Mouse (Mus musculus): ENCODE results near the gene Crim1. TPM values are rescaled to one million over a fixed set of nuclear protein-coding genes. Genes with fewer than 3 reads are reported as not detected.

The Crim1 gene
- total and polyA plus RNA-seq, 2 experiments from 2014 or later, result 14.1 to 88.9 TPM

GRCm38 (mm10) chr17:78200561-78201220 is 643 bp downstream of the Crim1 start:
- Histone ChIP-seq H3K27ac (ENCODE audit: low read depth, low read length) (peak overlapping the region; percentile 88), H3K4me3 (ENCODE audit: low read depth, low read length) (peak overlapping the region; percentile 79), H3K9ac (peak overlapping the region; percentile 67), H3K9me3 (ENCODE audit: low read length) (no peaks in the 10 kb centered on the region), H3K27me3 (ENCODE audit: insufficient read depth, low read length) (no peaks in the 10 kb centered on the region), H3K36me3 (ENCODE audit: insufficient read depth) (no peaks in the 10 kb centered on the region), H3K4me1 (ENCODE audit: insufficient read depth) (peaks cover 8% of the 10 kb centered on the region; the same call in 1 of the 2 replicates), H3K4me2 (ENCODE audit: low read depth) (peak overlapping the region; percentile 94)
- ATAC-seq (peak; percentile 68), DNase-seq (peak; percentile 59)
- peak; percentile 40; the same call in 1 of the 2 replicates for TF ChIP-seq CTCF (IDR thresholded peaks at IDR 0.05; ENCODE audit: low read depth)
- under 1% methylated on average over 64 of the region's 73 CpGs for WGBS

GRCm38 (mm10) chr17:78201221-78202058 is 1.4 kb downstream of the Crim1 start:
- peak overlapping the region; percentile 67 for H3K9ac ChIP-seq
- peaks cover 8% of the 10 kb centered on the region; the same call in 1 of the 2 replicates for H3K4me1 ChIP-seq (ENCODE audit: insufficient read depth)
- H3K4me3 ChIP-seq (ENCODE audit: low read depth, low read length), result peak overlapping the region; percentile 79
- H3K27me3 ChIP-seq (ENCODE audit: insufficient read depth, low read length), result no peaks in the 10 kb centered on the region
- H3K36me3 ChIP-seq (ENCODE audit: insufficient read depth), result no peaks in the 10 kb centered on the region
- peak; percentile 44 for ATAC-seq
- no peaks in the 10 kb centered on the region for H3K9me3 ChIP-seq (ENCODE audit: low read length)
- peak overlapping the region; percentile 94 for H3K4me2 ChIP-seq (ENCODE audit: low read depth)
- H3K27ac ChIP-seq (ENCODE audit: low read depth, low read length), result peak overlapping the region; percentile 88; the same call in 1 of the 2 replicates
- no peak for TF ChIP-seq CTCF (IDR thresholded peaks at IDR 0.05; ENCODE audit: low read depth)
- WGBS, result under 1% methylated on average over 39 of the region's 39 CpGs
- peak; percentile 45 for DNase-seq

GRCm38 (mm10) chr17:78202221-78202620 is 2.2 kb downstream of the Crim1 start:
- Histone ChIP-seq H3K27ac (ENCODE audit: low read depth, low read length) (no peak overlapping the region), H3K9ac (peak overlapping the region; percentile 67), H3K4me2 (ENCODE audit: low read depth) (peak overlapping the region; percentile 94), H3K36me3 (ENCODE audit: insufficient read depth) (no peaks in the 10 kb centered on the region), H3K4me1 (ENCODE audit: insufficient read depth) (peaks cover 16% of the 10 kb centered on the region; the same call in 1 of the 2 replicates), H3K9me3 (ENCODE audit: low read length) (no peaks in the 10 kb centered on the region), H3K27me3 (ENCODE audit: insufficient read depth, low read length) (no peaks in the 10 kb centered on the region), H3K4me3 (ENCODE audit: low read depth, low read length) (peak overlapping the region; percentile 79)
- 4% methylated on average over 5 of the region's 5 CpGs for WGBS
- no peak; the same call in 1 of the 2 replicates for TF ChIP-seq CTCF (IDR thresholded peaks at IDR 0.05; ENCODE audit: low read depth)
- DNase-seq (no peak), ATAC-seq (no peak)

- peaks cover 17% of the 10 kb centered on the region; the same call in 1 of the 2 replicates for H3K4me1 ChIP-seq (ENCODE audit: insufficient read depth)
- no peak overlapping the region for H3K27ac ChIP-seq (ENCODE audit: low read depth, low read length)
- 31% methylated on average over 3 of the region's 3 CpGs for WGBS
- no peak for ATAC-seq
- DNase-seq, result peak; percentile 61
- peak overlapping the region; percentile 94 for H3K4me2 ChIP-seq (ENCODE audit: low read depth)
- H3K27me3 ChIP-seq (ENCODE audit: insufficient read depth, low read length), result no peaks in the 10 kb centered on the region
- no peaks in the 10 kb centered on the region for H3K36me3 ChIP-seq (ENCODE audit: insufficient read depth)
- H3K9me3 ChIP-seq (ENCODE audit: low read length), result no peaks in the 10 kb centered on the region
- peak overlapping the region; percentile 22; the same call in 1 of the 2 replicates for H3K9ac ChIP-seq
- no peak for TF ChIP-seq CTCF (IDR thresholded peaks at IDR 0.05; ENCODE audit: low read depth)
- peak overlapping the region; percentile 79 for H3K4me3 ChIP-seq (ENCODE audit: low read depth, low read length)
Observed at GRCm38 (mm10) chr17:78202756-78203155, 2.7 kb downstream of the Crim1 start.

GRCm38 (mm10) chr17:78203478-78203877 is 3.4 kb downstream of the Crim1 start:
- no peaks in the 10 kb centered on the region for H3K36me3 ChIP-seq (ENCODE audit: insufficient read depth)
- 0 out of 2 replicates have a peak overlapping the region, but pooled peaks have one; percentile 22 for H3K9ac ChIP-seq
- no peak overlapping the region for H3K27ac ChIP-seq (ENCODE audit: low read depth, low read length)
- WGBS, result 31% methylated on average over 5 of the region's 5 CpGs
- no peaks in the 10 kb centered on the region for H3K9me3 ChIP-seq (ENCODE audit: low read length)
- peaks cover 17% of the 10 kb centered on the region; the same call in 1 of the 2 replicates for H3K4me1 ChIP-seq (ENCODE audit: insufficient read depth)
- DNase-seq (peak; percentile 75), ATAC-seq (no peak)
- H3K4me3 ChIP-seq (ENCODE audit: low read depth, low read length), result peak overlapping the region; percentile 79
- no peaks in the 10 kb centered on the region for H3K27me3 ChIP-seq (ENCODE audit: insufficient read depth, low read length)
- TF ChIP-seq CTCF (IDR thresholded peaks at IDR 0.05; ENCODE audit: low read depth), result peak; percentile 69
- peak overlapping the region; percentile 94 for H3K4me2 ChIP-seq (ENCODE audit: low read depth)

GRCm38 (mm10) chr17:78206421-78206820 is 6.4 kb downstream of the Crim1 start:
- WGBS, result 37% methylated on average over 2 of the region's 2 CpGs
- ATAC-seq, result no peak
- no peak for TF ChIP-seq CTCF (IDR thresholded peaks at IDR 0.05; ENCODE audit: low read depth)
- DNase-seq, result no peak
- no peaks in the 10 kb centered on the region for H3K9me3 ChIP-seq (ENCODE audit: low read length)
- no peak overlapping the region for H3K4me3 ChIP-seq (ENCODE audit: low read depth, low read length)
- no peaks in the 10 kb centered on the region for H3K36me3 ChIP-seq (ENCODE audit: insufficient read depth)
- H3K9ac ChIP-seq, result no peak overlapping the region
- no peak overlapping the region for H3K27ac ChIP-seq (ENCODE audit: low read depth, low read length)
- no peak overlapping the region for H3K4me2 ChIP-seq (ENCODE audit: low read depth)
- no peaks in the 10 kb centered on the region for H3K27me3 ChIP-seq (ENCODE audit: insufficient read depth, low read length)
- H3K4me1 ChIP-seq (ENCODE audit: insufficient read depth), result peaks cover 14% of the 10 kb centered on the region; the same call in 1 of the 2 replicates

All from forebrain, postnatal 0 days (tissue).